Mouse (Mus musculus) cerebellum, adult 8-10 months (tissue): ENCODE measurements around the gene Mlf2.
"Not testable (repeated sequence)": the region's sequence is repeated elsewhere in the genome, so short reads cannot be mapped to it uniquely, and the experiment has no call there.

Experiments used
- DNase-seq: peaks from one replicate; pipeline ENCODE4 v3.0.0; 2022

Gene Mlf2

DNA sequence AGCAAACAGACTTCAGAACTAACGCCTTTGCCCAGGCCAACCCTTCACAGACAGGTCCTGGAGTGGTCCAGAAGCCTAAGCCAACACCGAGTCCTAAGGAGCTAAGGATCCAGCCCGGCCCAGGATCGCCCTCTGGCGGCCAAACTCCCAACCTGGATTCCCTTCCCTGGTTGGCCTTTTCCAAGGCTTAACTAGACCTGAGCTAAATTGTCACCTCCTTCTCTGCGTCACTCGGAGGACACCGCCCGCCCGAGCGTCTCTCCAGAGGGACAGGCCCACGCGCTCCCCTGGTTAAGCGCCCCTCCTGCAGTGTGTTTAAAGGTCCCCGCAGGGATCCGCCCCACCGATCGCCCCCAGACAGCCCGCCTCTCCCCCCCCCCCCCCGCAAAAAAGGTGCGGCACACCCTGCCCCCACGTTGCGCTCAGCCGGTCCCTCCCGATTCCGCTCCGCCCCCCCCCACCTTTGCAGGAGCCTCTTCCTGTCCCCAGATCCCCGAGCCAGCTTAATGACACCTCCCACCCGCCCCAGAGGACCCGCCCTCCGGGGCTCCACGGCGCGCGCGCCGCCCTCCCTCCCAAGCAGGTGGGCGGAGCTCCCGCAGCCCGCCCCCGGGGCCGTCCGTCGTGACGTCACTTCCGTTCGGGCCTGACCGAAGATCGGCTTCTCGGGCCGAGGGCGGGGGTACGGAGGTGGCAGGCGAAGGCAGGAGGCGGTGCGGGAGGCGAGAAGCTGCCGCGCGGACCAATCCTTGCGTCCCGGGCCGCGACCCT lies at the start of gene Mlf2:
Gene Mlf2, plus strand, starts transcription at position 633 of the 771 bp plus-strand sequence.
- DNase-seq: peak; percentile 100

DNA sequence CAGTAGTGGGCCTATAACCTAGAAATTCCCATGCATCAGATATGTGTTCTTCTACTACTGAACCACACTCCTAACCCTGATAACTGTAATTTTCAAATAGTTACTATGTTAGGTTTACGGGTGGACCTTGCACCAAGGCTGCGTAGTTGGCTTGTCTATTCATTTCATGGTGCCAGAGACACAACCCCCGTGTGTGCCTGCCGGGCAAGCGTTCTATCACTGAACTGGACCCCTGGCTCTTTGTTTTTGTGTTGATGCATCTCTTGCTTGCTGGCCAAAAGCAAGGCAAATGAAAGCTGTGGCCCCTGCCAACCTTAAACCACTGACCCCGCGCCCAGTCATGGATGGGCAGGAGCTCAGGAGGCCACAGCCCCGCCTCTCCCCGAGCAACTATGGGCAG lies 49.4 kb upstream of the Mlf2 start:
- no peak for DNase-seq

DNA sequence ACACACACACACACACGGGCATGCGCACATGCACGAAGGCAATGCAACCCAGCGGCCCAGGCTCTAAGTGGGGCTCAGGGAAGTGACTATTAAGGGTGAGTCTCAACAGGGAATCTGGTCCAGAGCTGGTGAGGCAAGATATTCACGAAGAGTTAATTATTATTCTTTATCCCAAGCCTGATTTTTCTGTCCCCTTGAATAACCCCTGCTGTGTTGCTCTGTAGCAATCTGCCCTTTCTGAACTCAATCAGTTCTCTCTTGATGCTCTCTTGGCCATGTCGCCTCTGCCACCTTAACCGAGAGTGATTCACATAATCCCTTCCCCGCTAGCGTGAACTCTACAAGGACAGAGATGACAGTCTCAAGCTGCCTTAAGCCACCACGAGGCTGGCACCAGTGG lies 47.8 kb upstream of the Mlf2 start:
- DNase-seq: no peak

DNA sequence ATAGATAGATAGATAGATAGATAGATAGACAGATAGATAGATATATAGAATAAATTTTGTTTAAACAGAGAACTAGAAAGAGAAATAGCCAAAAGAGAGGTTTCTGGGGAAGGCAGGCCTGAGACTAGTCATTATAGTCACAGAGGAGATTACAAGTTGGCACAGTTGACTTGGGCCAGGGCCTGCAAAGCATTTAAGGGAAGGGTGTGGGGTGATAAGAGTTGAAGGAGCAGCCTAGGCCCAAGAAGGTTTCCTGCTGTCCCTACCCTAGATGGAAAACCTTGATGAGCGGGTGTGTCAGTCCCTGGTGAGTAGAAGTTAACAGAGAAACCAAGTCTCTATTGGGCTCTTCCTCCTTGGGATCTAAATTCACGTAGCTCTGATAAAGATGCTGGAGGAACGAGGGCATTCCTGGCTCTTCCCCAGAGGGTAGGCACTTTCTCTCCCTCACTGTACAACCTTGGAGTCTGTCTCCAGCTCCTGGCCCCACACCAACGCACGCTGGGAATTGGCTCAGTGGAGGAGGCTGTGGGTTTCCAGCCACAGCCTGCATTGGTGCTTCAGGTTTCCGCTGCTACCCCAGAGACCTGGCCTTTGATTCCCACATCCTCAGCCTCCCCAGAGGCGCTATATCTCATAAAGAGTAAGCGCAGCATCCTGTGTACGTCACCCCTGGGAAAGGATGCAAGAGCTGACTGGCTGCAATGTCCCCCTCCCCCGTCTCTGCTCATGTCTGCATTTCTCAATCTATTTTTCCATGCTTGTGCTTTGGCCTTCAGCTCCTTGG lies 46.3 kb upstream of the Mlf2 start:
- peak; percentile 80 for DNase-seq

DNA sequence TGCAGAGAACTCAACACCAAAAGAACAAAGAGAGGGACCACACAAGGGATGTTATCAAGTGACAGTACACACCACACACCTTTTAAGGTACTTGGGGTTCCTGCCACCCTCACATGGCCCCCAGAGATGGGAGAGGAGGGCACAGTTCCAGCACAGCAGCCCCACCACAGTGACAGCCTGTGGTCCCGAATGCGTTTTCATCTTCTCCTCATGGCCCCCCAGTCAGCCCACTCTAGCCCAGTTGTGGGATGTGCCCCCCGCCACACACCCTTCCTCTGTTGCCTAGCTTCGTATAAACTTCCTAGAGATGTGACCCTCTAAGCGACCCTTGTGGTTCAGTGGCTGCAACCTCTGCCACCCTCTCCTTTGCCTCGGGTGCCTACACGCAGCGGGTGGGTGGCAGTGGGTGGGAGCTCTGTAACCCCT lies 45.2 kb upstream of the Mlf2 start:
- no peak for DNase-seq

DNA sequence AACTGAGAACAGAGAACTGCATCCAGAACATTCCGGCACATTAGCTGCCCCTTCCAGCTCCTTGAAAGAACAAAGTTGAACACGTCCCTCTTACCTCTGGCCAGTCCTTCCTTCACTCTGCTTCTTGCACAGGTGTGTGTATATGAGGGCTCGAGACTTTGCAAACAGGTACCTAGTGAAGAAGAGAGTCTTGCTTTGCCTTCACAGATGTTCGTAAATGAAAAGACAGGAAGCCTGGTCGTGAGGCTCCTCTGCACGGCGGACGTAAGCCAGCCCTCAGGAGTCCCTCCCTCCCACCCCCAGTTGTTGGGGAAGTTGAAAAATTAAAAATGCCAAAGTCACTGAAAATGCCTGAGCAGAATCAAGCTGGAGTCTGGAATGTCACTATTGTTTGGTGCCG lies 43.2 kb upstream of the Mlf2 start, which contains the start of gene Cd4:
Gene Cd4, minus strand, starts transcription at position 236 of the 400 bp plus-strand sequence.
- no peak for DNase-seq

GRCm38 (mm10) chr6:124888555-124889125 lies 42.5 kb upstream of the Mlf2 start:
- no peak for DNase-seq

GRCm38 (mm10) chr6:124890997-124891396 lies 40.2 kb upstream of the Mlf2 start:
- DNase-seq: no peak

GRCm38 (mm10) chr6:124894113-124894512 lies 37.1 kb upstream of the Mlf2 start:
- not testable (repeated sequence) for DNase-seq

- no peak for DNase-seq
Measured at GRCm38 (mm10) chr6:124898359-124898758, 32.8 kb upstream of the Mlf2 start.

- DNase-seq: no peak
Measured at GRCm38 (mm10) chr6:124900056-124900800, 31.0 kb upstream of the Mlf2 start.

DNA sequence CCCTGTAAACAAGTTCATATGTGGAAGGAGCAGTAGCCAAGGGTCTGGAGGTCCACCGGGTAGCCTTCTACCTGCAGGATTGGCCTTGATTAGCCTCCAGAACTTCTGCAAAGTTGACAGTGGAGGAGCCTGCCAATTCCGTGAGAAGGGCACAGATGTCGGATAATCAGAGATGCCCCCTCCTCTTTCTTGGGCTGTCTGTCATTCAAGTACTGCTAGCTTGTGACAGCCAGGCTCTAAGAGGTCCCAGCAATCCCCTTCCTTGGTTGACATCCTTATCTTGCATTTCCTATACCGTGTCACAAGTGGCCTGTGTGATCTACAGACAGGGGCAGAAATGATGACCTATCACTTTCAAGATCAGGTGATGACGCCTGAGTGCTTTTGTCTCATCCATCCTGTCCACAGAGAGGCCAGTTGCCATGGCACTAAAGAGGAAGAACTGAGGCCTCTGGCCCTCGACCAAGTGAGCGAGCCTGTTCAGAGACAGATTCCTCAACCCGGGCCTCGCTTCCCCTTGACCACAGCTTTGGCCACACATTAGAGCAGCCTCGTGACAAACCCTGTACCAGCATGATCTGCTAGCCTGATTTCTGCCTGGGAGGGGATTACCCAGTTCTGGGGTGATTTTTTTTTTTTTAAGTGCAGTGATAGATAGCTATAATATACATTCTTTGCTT lies 30.2 kb upstream of the Mlf2 start:
- DNase-seq: no peak

GRCm38 (mm10) chr6:124901851-124902250 lies 29.3 kb upstream of the Mlf2 start:
- no peak for DNase-seq

GRCm38 (mm10) chr6:124903580-124904151 lies 27.5 kb upstream of the Mlf2 start:
- DNase-seq: peak; percentile 99

DNA sequence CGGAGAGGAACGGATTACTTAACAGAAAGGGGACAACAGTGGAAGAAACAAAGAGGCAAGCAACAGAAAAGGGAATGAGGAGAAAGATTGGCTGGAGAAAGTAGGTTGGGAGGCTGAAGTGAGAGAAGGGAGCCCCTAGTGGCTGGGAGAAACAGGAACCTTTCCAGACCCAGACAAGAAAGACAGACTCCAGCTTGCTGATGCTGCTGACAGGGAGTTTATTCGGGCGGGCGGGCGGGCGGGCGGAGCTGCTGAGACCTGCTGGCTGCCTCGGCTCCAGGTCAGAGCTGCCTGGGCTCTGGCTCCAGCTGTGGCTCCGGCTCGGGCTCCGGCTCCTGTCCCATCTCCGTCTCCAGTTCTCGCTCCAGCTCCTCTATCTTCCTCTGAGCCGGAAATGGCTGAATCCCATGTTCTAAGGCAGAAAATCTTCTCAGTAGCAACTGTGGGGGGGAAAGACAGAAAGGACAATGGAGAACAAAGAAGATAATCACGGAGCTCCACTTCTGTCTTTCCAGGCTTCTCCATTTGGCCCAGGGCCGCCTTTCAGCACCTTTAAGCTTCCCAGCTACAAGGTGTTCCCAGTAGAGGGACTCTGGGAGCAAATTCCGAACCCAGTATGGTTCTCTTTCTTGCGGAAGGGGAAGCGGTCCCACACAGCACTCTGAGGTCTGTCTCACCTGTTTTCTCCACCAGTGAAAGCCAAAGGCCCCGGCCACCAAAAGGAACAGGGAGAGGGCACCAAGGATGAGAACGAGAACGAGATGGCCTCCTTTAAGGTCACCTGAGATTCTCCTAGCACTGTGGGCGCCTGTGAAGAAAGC lies 26.8 kb upstream of the Mlf2 start:
- peak; percentile 75 for DNase-seq

GRCm38 (mm10) chr6:124904991-124905860 lies 26.0 kb upstream of the Mlf2 start:
- no peak for DNase-seq

- DNase-seq: no peak
Measured at GRCm38 (mm10) chr6:124907767-124908166, 23.4 kb upstream of the Mlf2 start.

GRCm38 (mm10) chr6:124910032-124910431 lies 21.2 kb upstream of the Mlf2 start:
- no peak for DNase-seq

GRCm38 (mm10) chr6:124911533-124912218 lies 19.5 kb upstream of the Mlf2 start, which contains the start of gene Lag3:
TSS of gene Lag3 (minus strand) at chr6:124911705.
- no peak for DNase-seq
